Mouse (Mus musculus) cortical plate, adult 2 months (tissue): Measurements from ENCODE around the gene Dlst. TPM values are rescaled to one million over a fixed set of nuclear protein-coding genes. Genes with fewer than 3 reads are reported as not detected.

Experiments
- H3K27ac ChIP-seq: fragments of 200-500 bp; 2 replicates; pipeline ENCODE4 v1.5.1; 2012; ENCODE audit warnings: low read length, control low read depth, inconsistent platforms; ENCODE audit not compliant: insufficient read depth
- H3K4me1 ChIP-seq: fragments of 200-500 bp; 2 replicates; pipeline ENCODE4 v1.6.1; 2011; ENCODE audit warnings: low read length; ENCODE audit not compliant: control insufficient read depth, insufficient read depth
- H3K4me3 ChIP-seq: fragments of 200-500 bp; 2 replicates; pipeline ENCODE4 v1.5.1; 2011; ENCODE audit warnings: mild to moderate bottlenecking, low read length, control low read depth; ENCODE audit not compliant: insufficient read depth
- CTCF ChIP-seq: fragments of 200-500 bp; IDR thresholded peaks from 2 replicates; pipeline ENCODE4 v1.5.1; 2011; ENCODE audit warnings: mild to moderate bottlenecking, control low read depth, low read length; ENCODE audit not compliant: insufficient read depth; ENCODE audit errors: extremely low read depth
- POLR2A ChIP-seq: fragments of 200-500 bp; IDR thresholded peaks from 2 replicates; pipeline ENCODE4 v1.6.1; 2011; ENCODE audit warnings: mild to moderate bottlenecking, low read length, control low read depth; ENCODE audit not compliant: insufficient read depth; ENCODE audit errors: extremely low read depth
- polyA plus RNA-seq: library from polyadenylated mRNA; depleted of rRNA; stranded (reverse); fragments of >200 nt; gene quantifications from 2 replicates; pipeline ENCODE4 v1.2.3, GENCODE M21; 2012; rRNA removed

Gene Dlst
- polyA plus RNA-seq: 144 and 150 TPM in 2 replicates

DNA sequence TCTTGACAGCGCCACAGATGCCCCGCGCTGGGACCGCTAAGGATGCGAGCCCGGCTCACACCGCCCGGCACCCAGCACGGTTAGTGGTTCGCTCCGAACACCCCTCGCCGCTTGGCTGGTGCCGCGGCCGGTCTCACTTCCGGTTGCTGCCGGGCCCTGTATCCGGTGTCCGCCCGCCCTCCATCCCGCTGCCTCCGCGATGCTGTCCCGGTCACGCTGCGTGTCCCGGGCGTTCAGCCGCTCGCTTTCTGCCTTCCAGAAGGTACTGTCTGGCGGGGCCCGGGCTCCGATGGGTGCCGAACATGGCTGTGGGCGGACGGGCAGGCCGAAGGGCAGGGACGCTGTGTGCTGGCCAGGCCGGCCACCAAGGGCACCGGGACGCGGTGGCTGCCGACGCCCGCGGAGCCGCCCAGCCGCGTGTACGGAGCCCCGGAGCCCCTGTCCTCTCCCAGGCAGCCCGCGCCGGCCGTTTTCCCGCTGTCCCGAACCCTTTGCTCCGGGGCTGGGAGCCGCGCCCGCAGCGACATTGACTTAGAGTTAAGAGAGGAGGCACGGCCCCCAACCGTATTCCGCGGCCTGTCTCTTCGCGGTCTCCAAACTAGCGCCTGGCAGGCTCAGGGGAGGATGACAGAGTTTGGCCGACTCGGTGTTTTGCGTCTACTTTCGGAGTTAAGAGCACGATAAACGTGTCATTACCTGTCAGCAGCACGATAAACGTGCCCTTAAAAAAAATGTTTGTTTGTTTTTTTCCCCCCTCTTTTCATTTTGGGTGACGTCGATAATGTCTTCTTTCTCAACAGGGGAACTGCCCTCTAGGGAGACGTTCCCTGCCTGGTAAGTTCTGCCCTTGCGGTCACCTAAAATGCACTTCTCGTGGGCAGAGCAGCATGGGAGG is at the start of gene Dlst, which contains the start of gene Prox2:
Dlst (plus strand) TSS at position 136 of the 895 bp plus-strand sequence.
Prox2 (minus strand) TSS at position 62 of the 895 bp plus-strand sequence.
- peaks cover 11% of the 10 kb centered on the region; the same call in 1 of the 2 replicates for H3K4me1 ChIP-seq
- peak within 1 kb of the TSS; percentile 70 for H3K27ac ChIP-seq
- no peak for TF ChIP-seq CTCF
- peak; percentile 50; the same call in 1 of the 2 replicates for TF ChIP-seq POLR2A
- peak within 1 kb of the TSS; percentile 52 for H3K4me3 ChIP-seq

- no peaks in the 10 kb centered on the region for H3K4me1 ChIP-seq
- no peak for TF ChIP-seq POLR2A
- no peak for TF ChIP-seq CTCF
- no peak overlapping the region for H3K27ac ChIP-seq
- H3K4me3 ChIP-seq: no peak overlapping the region
These were observed 39.6 kb upstream of the Dlst start for GRCm38 (mm10) chr12:85071043-85071442.

GRCm38 (mm10) chr12:85077100-85077499 is 33.5 kb upstream of the Dlst start:
- Histone ChIP-seq H3K4me1 (no peaks in the 10 kb centered on the region; the same call in 1 of the 2 replicates), H3K27ac (no peak overlapping the region), H3K4me3 (no peak overlapping the region)
- no peak for TF ChIP-seq CTCF
- TF ChIP-seq POLR2A: no peak

GRCm38 (mm10) chr12:85084257-85084656 is 26.4 kb upstream of the Dlst start:
- Histone ChIP-seq H3K27ac (no peak overlapping the region), H3K4me3 (no peak overlapping the region), H3K4me1 (no peaks in the 10 kb centered on the region)
- TF ChIP-seq POLR2A (no peak), CTCF (no peak)

DNA sequence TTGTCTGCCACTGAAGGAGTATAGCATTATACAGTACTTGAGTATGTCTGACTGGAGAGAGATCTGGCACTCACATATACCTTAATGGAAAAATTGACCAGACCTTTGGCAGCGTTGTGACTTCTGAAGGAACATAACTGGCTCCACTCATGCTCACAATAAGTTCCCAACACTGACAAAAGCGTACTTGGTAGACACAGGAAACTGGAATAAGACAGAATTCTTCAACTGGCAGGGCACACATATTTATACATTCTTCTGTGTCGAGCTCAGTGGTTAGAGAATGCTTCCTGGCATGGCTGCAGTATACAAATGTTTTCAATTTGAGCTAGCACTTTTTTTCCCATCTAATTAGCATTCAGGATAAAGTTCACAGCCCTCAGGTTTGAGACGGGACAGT is 25.7 kb upstream of the Dlst start:
- TF ChIP-seq CTCF (no peak), POLR2A (no peak)
- H3K4me3 ChIP-seq: no peak overlapping the region
- H3K4me1 ChIP-seq: no peaks in the 10 kb centered on the region
- no peak overlapping the region for H3K27ac ChIP-seq

DNA sequence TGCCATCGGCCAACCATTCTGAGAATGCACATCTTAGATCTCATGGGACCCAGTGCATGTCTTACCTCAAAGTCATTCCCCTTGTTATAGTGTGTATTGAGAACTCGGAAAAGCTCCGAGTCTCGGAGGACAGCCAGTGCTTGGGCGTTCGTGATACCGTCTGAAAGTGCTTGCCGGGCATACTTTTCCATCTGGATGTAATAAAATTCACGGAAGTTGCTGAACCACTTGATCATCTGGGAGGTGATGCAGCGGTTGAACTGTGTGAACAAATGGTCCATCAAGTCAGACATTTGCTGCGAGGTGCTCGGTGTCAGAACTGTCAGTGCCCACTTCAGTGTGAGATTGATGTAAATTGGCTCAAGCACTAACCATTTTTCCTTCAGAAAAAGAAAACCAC is 22.8 kb upstream of the Dlst start:
- Histone ChIP-seq H3K4me1 (no peaks in the 10 kb centered on the region), H3K27ac (no peak overlapping the region)
- no peak for TF ChIP-seq POLR2A
- TF ChIP-seq CTCF: no peak

DNA sequence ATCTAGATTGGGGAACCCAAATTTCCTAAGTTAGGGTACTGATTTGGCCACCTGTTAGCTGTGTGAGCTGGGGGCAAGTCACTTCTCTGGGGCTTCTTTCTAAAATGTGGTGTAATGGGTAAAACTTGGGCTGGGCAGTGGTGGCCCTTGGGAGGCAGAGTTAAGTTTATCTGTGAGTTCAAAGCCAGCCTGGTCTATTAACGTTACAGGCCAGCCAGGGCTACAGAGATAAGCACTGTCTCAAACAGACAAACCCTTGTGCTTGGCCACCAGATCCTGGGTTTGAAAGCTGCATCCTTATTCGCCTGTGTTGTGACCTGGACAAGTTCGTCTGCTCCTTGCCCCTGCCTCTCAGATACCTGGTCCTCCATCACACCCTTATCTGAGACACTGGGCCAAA is 19.4 kb upstream of the Dlst start:
- Histone ChIP-seq H3K4me1 (0 out of 2 replicates have a peak, but pooled peaks cover 2% of the 10 kb centered on the region), H3K27ac (no peak overlapping the region), H3K4me3 (no peak overlapping the region)
- TF ChIP-seq CTCF: no peak
- no peak for TF ChIP-seq POLR2A

More for the DNA sequence above, 22.8 kb upstream of the Dlst start:
- H3K4me3 ChIP-seq: no peak overlapping the region

GRCm38 (mm10) chr12:85092214-85092613 is 18.4 kb upstream of the Dlst start:
- Histone ChIP-seq H3K27ac (no peak overlapping the region), H3K4me3 (no peak overlapping the region), H3K4me1 (0 out of 2 replicates have a peak, but pooled peaks cover 2% of the 10 kb centered on the region)
- TF ChIP-seq CTCF (peak; percentile 54), POLR2A (no peak)

DNA sequence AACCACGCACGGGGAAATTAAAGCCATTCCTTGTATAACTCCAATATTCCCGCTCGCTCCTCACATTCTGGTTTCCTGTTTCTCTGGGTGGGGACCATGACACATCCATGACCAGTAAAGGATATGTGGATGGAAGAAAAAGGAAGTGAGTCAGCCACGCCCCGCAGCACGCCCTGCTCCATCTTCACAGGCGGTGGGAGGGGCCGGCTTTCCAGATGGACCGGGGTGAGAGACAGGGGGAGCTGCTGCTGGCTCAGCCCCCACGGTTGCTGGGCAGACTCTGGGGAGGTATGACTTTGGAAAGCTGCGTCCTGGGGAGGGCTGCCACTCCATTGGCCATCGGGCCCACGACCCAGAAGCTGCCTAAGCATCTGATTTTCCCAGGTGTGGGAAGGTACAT is 16.6 kb upstream of the Dlst start:
- H3K4me1 ChIP-seq: 0 out of 2 replicates have a peak, but pooled peaks cover 2% of the 10 kb centered on the region
- TF ChIP-seq POLR2A: no peak
- TF ChIP-seq CTCF: no peak
- H3K27ac ChIP-seq: no peak overlapping the region
- H3K4me3 ChIP-seq: no peak overlapping the region
